Mouse (Mus musculus) liver (tissue): ENCODE results near the gene Zbtb17.

Experiments
- DNase-seq: peaks from one replicate; pipeline ENCODE4 v3.0.0-alpha.2; 2020; ENCODE audit warnings: mixed read lengths

Gene Zbtb17

DNA sequence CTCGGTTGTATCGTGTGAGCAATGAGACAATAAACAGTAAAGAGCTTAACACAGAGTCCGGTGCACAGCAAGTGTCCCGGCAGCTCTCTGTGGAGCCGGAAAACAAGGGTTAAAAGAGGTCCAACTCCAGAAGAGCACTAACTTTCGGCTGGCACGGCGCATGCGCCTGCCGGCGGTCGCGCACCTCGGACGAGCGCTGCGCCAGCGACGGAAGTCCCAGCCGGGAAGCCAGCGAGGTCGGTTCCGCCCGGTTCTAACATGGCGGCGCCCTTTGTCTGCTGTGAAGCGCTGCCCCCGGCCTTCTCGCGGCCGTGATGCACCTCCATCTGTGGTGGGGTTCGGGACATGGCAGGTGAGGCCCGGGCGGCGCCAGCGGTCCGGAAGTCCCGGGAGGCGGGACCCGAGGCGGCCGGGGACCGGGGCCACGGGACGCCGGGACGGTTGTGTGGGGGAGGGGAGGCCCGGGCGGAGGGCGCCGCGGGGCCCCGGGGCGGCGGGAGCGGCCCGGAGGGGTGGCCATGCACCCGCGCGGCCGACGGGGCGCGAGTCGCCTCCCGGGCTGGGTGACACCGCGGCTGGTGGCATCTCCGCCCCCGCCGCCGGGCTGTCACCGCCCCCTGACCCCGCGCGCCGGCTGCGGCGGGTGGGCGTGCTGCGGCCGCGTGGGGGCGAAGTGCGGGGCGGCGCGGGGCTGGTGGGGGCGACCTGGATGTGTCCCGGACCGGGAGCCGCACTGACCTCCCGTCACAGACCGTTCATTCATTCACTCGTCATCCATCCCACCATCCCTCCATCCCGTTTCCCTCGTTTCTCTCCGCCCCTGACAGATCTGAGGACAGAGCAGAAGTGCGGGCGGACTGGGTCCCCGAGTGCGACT lies at the start of gene Zbtb17:
TSS of gene Zbtb17 (plus strand) at position 204 of the 877 bp plus-strand sequence.
- peak; percentile 90 for DNase-seq

DNA sequence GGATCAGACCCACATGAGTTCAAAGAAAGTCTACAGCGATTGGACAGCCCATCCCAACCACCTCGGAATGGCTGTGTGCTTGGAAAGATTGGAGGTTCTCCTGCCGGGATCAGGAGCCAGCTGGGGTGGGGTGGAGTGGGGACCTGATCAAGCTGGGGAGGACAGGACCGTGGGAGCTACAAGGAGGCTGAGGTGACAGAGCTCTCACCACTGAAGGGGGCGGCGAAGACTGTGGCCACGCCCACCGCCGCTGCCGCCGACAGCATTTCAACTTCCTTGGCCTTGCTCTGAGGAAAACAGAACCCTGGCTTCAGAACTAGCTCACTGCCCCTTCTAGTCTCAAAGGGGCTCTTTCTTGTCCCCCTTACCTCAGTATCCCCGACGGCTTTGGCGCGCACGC lies 49.7 kb upstream of the Zbtb17 start:
- DNase-seq, result peak; percentile 15

DNA sequence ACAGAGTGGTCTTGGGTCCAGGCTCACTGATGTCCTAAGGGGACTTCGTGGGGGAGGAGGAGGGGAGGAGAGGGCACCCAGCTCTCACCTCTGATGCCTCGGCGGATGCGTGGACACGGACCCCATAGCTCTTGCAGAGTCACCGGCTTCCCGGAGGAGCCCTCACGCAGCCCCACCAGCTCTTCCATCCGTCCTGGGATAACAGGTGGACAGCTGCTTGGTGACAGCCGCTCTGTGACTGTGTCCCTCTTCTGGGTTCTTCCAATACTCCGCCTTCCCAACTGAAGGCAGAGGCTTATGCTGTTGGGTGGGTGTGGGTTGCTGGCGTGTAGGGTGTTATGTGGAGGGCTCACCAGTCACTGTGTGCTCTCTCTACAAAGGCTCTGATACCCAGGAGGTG lies 46.6 kb upstream of the Zbtb17 start:
- DNase-seq, result no peak

DNA sequence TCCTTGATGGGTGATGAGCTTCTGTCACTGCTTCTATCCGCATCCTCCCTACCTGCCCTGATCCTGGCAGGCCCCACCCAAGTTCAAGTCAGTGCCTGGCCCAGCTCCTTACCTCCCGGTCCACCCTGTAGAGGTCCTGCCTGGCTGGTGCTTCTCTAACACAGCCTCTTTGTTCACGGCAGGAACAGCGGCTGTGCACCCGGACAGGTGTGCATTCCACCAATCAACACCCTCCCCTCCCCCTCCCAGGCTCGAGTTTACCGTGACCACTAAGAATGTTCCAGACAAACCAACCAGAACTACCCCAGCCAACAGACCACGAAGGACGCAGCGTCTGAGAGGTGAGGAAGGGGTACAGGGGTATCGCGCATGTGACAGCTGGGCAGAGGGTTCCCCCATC lies 45.9 kb upstream of the Zbtb17 start, which contains the start of gene Clcnka:
TSS of gene Clcnka (minus strand) at position 180 of the 400 bp plus-strand sequence.
- no peak for DNase-seq

DNA sequence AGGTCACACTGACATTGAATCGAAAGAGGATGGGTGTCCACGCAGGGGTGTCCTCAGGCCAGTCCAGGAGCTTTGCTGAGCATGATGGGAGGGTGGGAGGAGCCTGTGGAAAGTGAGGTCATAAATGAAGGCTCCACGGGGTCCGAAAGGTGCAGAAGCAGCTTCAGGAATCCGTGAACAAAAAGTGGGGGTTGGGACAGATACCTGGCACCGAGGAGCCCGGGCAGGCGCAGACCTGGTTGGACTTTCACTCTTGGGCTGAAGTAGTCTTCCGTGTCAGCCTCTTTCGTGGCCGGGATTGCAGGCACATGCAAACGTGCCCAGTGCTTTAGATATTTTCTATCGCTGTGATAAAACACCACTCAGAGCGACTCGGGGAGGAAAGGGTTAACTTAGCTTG lies 44.3 kb upstream of the Zbtb17 start:
- no peak for DNase-seq

DNA sequence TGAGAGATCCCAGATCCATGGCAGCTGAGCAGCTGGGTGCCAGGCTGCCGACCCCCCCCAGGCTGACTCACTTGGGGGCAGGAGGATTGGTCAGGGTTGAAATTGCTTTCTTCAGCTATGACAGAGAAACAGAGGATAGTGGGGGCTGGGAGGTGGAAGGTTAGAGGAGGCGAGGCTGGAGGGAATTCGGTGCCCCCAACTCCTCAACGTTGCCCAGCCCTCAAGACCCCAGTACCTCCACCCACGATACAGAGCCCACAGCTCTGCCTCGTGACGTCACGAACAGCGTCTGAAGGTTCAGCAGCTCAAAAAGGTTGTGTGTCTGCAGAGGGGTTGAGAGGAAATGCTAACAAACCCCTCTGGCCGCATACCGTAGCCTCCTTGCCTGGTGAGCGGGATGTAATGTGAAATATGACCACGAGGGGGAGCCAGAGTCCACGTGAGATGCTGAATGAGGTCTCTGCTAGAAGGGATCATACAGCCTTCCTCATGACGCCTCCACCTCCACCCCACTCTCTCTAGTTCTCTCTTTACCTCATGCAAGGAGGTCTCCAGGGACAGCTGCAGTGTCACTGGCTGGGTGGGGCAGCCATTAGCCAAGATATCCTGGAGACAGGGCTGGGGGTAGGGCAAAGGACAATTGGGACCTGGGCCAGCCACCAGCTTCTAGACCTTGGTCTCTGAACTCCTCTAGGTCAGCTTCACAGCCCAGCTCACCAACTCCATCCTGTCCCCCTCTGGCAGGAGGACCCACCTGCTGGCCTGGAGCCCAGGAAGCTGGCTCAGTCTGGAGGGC lies 39.7 kb upstream of the Zbtb17 start:
- DNase-seq, result peak; percentile 79

DNA sequence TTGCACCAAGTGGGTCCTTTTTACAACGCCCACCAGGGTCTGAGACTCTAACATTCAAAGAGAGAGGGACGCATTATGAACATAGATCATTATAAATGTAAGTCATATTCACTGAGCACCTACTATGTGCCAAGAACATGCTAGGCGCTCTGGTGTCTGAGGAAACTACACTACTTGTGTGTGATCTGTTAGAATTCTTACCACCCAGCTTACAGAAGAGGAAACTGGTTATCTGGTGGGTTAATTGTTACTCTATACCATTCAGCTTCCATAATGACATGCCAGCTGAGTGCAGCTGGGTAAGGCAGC lies 39.2 kb upstream of the Zbtb17 start:
- DNase-seq, result no peak

DNA sequence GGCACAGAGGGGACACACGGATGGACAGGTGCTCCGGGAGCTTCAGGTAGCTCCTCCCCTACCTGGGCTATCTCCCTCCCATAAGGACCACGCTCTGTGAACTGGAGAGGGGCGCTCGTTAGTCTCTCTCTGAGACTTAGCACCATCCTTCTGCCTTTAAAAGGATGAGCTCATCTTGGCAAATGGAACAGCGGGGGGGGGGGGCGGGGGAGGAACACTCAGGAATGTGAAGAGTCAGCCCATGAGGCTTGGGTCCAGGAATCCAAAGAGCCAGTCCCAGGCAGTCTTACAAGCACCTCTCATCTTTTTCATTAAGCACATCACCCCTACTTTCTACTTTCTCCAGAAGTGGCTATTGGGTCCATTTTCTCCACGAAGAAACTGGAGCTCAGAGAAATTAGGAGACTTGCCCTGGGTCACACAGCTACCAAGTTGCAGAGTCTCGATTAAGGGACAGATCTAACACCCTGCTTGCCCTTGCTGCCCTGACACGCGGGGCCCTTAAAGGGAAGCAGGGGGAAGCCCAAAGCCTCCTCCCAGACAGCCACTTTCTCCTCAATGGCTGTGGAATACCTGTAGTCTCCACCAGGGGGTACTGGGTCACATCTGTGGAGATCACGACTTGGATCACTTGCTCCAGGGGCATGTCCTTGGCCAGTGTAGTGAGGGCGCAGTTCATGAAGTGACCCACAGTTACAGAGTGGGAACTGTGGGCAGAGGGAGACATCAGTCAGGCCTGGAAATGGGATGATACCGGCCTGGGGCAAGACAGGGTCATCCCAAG lies 37.7 kb upstream of the Zbtb17 start:
- DNase-seq, result peak; percentile 26

DNA sequence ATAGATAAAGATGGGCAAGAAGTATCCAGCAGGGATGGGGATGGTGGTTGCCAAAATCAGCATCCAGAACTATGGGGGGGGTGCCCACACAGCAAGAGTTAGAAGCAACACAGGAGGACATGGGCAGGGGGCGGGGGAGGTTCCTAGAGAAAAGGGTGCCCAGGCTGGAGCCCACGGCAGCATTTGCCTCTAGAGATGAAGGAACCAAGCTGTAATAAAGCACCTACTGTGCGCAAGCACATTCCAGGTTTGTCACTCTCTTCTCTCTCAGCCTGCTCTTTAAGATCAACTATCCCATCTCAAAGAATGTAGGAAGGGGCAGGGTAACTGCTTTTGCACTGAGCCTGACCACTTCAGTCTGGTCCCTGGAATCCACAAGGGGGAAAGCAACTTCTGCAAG lies 35.9 kb upstream of the Zbtb17 start:
- no peak for DNase-seq

DNA sequence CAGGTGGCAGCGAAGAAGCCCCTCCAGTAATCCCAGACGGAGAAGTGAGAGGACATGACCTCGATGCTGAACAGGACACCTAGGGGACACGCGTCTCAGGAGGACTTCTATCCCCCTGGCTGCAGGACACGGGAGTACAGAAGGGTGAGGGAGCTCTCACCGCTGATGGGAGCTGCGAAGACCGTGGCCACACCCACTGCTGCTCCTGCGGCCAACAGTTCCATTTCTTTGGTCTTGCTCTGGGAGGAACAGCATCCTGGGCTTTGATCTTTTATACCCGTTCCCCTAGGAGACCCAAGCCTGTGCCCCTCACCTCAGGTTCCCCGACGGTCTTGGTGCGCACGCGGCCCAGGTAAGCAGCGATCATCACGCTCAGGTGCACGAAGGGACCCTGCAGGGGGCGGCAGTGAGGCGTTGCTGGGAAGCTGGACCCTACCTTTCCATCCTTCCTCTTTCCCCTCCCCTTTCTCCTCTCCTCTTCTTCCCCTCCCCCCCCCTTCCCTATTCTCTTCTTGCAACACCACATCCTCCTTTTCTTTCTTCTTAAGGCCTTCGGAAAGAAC lies 32.9 kb upstream of the Zbtb17 start:
- no peak for DNase-seq

DNA sequence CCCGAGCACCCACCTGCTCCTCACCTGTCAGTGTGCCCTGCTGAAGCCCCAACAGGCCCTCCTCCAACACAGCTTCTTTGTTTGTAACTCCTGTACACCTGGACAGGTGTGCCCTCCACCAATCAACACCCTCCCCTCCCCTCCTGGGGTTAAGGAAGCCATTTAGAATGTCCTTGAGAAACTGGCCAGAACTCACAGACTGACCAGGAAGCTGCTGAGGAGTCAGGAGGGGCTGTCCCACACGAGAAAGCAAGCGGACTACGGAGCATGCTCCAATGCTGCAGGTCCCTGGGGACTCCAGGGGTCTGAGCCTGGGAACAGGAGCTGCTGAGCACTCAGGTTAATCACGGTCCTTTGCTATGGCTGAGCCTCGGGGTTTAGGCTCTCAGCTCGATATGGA lies 28.5 kb upstream of the Zbtb17 start, which contains the start of gene Clcnkb:
TSS of gene Clcnkb (minus strand) at position 91 of the 400 bp plus-strand sequence.
- DNase-seq, result no peak

DNA sequence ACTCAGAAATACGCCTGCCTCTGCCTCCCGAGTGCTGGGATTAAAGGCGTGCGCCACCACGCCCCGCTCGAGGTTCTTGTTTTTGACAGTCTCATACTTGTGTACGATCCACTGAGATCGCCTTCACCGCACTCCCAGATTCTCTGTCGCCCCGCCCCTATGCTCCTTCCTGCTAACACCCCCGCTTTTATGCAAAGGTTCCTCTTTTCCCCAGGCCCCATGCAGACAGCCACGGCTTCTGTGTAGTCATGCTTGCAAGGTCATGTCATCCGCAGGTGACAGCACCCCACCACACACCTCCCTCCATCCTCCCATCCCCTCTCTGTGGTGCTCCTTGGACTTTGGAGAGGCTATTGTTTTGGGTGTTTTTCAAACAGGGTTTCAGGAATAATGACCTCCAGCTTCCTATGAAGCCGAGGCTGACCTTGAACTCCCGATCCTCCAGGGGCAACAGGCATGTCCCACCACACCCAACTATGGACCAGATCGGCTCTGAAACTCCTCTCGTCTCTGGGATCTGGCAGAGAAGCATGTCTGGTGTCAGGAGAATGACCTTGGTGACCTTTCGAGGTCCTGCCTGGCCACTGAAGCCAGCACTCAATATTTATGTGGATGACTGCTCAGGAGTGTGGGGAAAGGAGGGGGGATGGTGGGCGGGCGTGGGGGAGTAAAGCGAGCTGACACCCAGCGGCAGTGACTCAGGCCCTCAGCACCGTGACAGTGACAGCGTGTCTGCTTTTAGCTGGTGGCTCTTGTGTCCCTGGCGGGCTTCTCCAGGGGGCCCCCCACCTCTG lies 24.9 kb upstream of the Zbtb17 start:
- DNase-seq, result peak; percentile 38

DNA sequence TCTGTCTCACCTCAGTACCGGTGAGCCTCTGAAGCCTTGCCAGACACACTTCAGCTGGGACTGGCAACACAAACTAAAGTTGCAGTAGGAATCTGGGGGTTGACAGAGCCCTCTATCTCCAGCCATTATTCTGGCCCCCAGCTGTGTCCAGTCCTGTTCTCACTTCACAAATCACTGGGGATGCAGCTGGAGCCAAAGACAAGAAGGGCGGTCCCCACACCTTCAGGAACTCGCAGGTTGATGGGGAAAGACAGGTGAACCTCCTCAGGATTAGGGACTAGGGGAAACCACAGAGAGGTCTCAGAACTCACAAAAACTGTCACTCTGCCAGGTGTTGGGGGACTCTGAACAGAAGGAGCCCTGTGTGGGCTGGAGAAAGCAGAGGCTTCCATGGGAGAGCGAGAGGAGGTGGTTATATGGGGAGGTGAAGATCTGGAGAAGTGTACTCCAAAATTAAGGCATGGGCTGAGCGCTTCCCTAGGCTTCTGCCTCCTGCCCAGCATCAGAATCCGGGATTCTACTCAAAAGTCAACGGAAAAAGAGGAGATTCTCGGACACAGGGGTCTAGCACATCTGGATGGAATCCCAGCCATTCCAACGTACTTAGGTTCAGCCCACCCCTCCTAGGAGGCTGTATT lies 24.1 kb upstream of the Zbtb17 start, which contains the start of gene Hspb7:
TSS of gene Hspb7 (plus strand) at position 588 of the 638 bp plus-strand sequence.
- no peak for DNase-seq

DNA sequence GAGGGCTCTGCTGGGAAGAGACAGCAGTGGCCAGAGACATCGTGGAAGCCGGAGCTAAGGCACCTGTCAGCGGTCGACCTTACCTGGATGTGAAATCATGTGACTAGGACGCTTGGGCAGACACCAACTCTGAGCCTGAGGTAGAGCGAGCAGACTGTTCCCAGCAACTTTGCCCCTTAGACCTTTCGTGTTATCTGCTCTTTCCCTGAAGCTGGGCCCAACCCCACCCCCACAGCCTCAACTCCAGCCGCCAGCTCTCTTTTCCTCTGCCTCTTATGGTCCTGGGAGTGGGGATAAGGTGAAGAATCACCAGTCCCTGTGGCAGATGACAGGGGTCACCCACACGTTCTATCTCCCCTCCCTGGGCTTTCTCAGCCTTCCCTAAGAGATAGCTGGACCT lies 23.6 kb upstream of the Zbtb17 start:
- no peak for DNase-seq

DNA sequence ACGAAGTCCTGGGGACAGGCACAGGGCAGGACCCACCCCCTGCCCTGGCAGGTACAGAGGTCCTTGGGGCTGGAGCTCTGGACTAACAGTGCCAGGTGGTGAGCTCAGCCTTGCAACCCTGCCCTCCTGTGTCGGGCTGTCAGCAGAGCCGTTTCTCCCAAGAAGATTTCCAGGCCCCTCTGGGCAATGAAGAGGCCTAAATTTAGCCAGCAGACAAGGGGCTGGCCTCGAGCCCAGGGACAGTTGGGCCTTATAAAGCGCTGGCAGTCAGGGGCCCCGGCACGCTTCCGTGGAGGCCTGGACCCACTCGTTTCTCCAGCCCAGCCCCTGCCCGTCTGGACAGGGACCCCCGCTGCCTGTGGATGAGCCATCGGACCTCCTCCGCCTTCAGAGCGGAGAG lies 23.0 kb upstream of the Zbtb17 start:
- no peak for DNase-seq

DNA sequence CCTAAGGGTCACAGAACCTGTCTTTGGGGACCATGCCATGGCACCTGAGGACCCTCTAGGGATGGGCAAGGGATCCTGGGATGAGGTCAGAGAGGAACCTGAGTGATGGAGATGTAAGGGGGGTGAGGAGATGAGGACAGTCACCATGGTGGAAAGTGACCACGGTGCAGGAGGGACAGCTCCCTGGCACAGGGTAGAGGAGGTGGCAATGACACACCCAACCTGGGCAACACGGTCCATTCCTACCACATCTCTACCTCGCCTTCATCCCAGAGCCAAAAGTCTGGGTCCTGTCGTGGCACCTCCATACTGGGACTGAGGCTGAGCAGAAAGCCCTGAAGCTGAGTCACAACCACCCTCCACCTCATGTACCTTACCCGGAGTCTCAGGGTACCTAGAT lies 21.6 kb upstream of the Zbtb17 start:
- DNase-seq, result no peak

DNA sequence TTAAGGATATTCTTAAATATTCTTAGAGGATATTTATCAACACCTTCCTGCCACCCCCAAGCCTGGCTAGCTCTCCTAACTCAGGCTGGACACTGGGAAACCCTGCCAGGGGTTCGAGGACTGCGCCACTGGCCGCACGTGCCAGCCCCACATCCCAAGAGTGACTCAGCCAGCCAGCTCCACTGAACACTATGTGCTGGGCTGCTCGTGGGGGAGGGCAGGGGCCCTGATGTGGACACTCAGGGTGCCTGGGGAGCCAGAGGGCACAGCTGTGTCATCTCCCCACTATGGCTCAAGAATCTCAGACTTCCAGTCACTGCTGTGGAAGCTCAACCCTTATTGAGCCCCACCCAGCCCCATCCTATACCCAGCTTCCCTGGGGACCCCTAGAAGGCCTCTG lies 21.2 kb upstream of the Zbtb17 start:
- DNase-seq, result no peak

DNA sequence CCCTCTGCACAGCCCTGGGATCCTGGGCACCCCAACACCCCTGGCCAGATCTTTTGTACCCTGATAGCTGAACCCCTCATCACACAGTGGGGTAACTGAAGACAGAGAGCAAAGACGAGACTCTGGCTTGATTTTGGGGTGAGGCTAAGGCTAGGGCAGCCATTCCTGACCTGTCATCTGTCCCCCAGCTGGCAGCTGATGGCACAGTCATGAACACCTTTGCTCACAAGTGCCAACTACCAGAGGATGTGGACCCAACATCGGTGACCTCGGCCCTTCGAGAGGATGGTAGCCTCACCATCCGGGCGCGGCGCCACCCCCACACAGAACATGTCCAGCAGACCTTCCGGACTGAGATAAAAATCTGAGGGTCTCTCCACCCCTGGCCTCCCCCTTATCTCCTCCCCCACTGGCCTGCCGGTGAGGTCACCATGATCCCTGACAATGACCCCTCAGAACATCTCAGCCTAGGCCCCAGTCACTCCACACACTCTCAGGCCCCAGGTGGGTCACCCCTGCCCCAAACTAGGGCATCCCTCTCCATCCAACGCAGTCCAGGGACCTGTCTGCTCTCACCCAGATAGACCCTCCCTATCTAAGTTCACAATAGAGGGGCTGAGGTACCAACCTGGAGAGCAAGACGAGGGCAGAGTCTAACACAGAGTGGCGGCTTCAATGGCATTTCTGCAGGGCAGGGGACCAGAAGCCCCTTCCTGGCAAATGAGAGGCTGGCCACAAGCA lies 20.6 kb upstream of the Zbtb17 start:
- DNase-seq, result no peak

DNA sequence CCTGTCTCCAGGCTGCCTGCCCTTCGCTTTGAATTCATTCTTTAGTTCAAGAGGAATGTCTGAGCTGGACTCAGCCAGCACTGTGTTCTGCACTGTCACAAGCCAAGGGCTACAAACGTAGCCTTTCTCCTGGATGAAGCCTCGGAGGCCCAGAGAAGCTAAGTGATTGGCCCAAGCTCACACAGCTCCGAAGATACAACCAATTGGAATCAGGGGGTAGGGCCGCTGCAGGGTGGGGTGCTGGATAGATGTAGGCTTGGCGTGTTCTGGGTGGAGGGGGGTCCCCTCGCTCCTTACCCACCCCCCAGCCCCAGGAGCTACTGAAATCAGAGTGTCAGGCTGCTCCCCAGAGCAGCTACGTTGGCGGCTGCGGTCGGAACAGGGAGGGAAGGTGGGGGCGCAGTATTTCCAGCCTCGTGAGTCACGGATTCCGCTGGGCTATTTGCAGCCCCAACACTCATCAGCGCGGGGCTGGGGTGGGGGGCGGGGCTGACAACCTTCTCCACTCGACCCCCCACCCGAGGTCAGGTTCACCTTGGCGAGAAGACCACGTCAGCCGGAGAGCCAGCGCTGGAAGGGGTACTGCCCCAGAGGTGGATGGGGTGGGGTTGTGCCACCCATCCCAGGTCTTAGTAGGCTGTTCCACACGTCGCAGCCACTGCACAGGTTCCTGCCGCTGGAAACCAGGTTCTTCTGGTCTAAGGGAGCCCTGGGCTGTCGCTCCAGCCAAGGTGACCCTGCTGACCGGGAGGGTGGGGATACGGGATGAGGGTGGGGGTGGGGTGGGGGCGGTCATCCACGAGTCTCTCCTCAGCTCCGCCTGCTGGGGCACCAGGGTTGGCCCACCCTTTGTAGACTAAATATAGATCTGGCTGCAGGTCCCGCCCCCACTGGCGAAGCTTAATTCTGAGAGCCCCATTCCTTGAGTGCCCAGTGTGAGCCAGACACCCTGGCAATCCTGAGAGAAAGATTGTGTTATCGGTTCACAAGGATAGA lies 18.7 kb upstream of the Zbtb17 start:
- peak; percentile 19 for DNase-seq
